8 mouse cellular contexts compared by ENCODE assay signal in genomic region chr4:43983181-43983580, GRCm38 (mm10). TPM values are rescaled to one million over a fixed set of nuclear protein-coding genes. Genes with fewer than 3 reads are reported as not detected.
A peak's percentile ranks its signal among the peaks of the same experiment; 100 is the strongest.
DNase-seq lines count a peak whose midpoint lies in the region; ATAC-seq and TF ChIP-seq lines count a peak whose summit lies in the region.
"Had no signal": no experiment of that assay in that cellular context is flagged by ENCODE, and none has a peak within 500 bp of the region (broad histone marks: within the 10 kb centered on the region; RNA-seq: fewer than 3 reads in every experiment).

Gene Ccin, plus strand, starts transcription at chr4:43983483.

- whole genome bisulfite sequencing in heart, embryonic 15.5 days: 66% methylated on average over 11 of the region's 11 CpGs
- 75% methylated on average over 11 of the region's 11 CpGs for WGBS in liver, embryonic 14.5 days (ENCODE audit: insufficient replicate concordance)

- peak within 1 kb of the TSS; percentile 85 for H3K4me2 ChIP-seq in heart, embryonic 15.5 days
- peak within 1 kb of the TSS; percentile 67 for H3K4me2 ChIP-seq in liver, embryonic 14.5 days (ENCODE audit: low read depth)

- no peak for DNase-seq in liver, embryonic 14.5 days (ENCODE audit: low read depth in 3 of 3, low spot score in 3 of 3)
- no peak for DNase-seq in spleen, postnatal 14 days (ENCODE audit: low spot score in 2 of 2)
- no peak for DNase-seq in spleen, adult 18-20 months
- DNase-seq: lung, postnatal 14 days had no signal

- peak within 1 kb of the TSS; percentile 68 for H3K9ac ChIP-seq in heart, embryonic 15.5 days
- H3K9ac ChIP-seq in liver, embryonic 14.5 days (replicated peaks): peak within 1 kb of the TSS; percentile 41

- H3K4me1 ChIP-seq in megakaryocyte, embryonic 14.5 days: peaks cover 37% of the 10 kb centered on the region
- peaks cover 25% of the 10 kb centered on the region for H3K4me1 ChIP-seq in heart, embryonic 15.5 days (replicated peaks)
- H3K4me1 ChIP-seq in liver, embryonic 14.5 days (replicated peaks; ENCODE audit: control insufficient read depth in 2 of 2, insufficient read depth in 2 of 2, low read length in 1 of 2): peaks cover 0 to 3% of the 10 kb centered on the region in 2 experiments; a peak in 2 of 4 replicates

- H3K27me3 ChIP-seq in megakaryocyte, embryonic 14.5 days (replicated peaks): peaks cover 31% of the 10 kb centered on the region
- no peaks in the 10 kb centered on the region for H3K27me3 ChIP-seq in heart, embryonic 15.5 days
- H3K27me3 ChIP-seq in liver, embryonic 14.5 days (ENCODE audit: control insufficient read depth, insufficient read depth, low read length): no peaks in the 10 kb centered on the region

- no peaks in the 10 kb centered on the region for H3K9me3 ChIP-seq in megakaryocyte, embryonic 14.5 days
- no peaks in the 10 kb centered on the region for H3K9me3 ChIP-seq in heart, embryonic 15.5 days (replicated peaks)
- no peaks in the 10 kb centered on the region for H3K9me3 ChIP-seq in liver, embryonic 14.5 days (ENCODE audit: control insufficient read depth, low read length)

- no peak within 1 kb of the TSS for H3K27ac ChIP-seq in heart, embryonic 15.5 days
- no peak within 1 kb of the TSS for H3K27ac ChIP-seq in liver, embryonic 14.5 days

- peaks cover 26% of the 10 kb centered on the region for H3K36me3 ChIP-seq in megakaryocyte, embryonic 14.5 days (replicated peaks; ENCODE audit: low read length)
- H3K36me3 ChIP-seq in heart, embryonic 15.5 days: no peaks in the 10 kb centered on the region
- H3K36me3 ChIP-seq in liver, embryonic 14.5 days (replicated peaks; ENCODE audit: control insufficient read depth, insufficient read depth, low read depth): no peaks in the 10 kb centered on the region

- peak within 1 kb of the TSS; percentile 89 for H3K4me3 ChIP-seq in megakaryocyte, embryonic 14.5 days (replicated peaks)
- peak within 1 kb of the TSS; percentile 46 for H3K4me3 ChIP-seq in heart, embryonic 15.5 days
- H3K4me3 ChIP-seq in liver, embryonic 14.5 days (ENCODE audit: insufficient read depth in 1 of 2, low read depth in 2 of 2, low read length in 2 of 2): peak within 1 kb of the TSS; percentile 34 to 55

- TF ChIP-seq EP300 in liver, embryonic 14.5 days (IDR thresholded peaks at IDR 0.05; ENCODE audit: low read depth): no peak

- TF ChIP-seq CTCF in liver, embryonic 14.5 days (IDR thresholded peaks at IDR 0.05; ENCODE audit: low read depth): no peak

- ATAC-seq in megakaryocyte, adult 5-6 weeks (ENCODE audit: poor library complexity, severe bottlenecking): no peak
- no peak for ATAC-seq in heart, embryonic 15.5 days (replicated peaks; ENCODE audit: insufficient number of reproducible peaks, insufficient read depth, low FRiP score, low read depth)
- ATAC-seq in liver, embryonic 14.5 days (ENCODE audit: insufficient read depth): no peak
- ATAC-seq in frontal cortex, adult (ENCODE audit: low TSS enrichment): no peak

RNA-seq across cellular contexts. Expression of gene Ccin, which starts in this region (rescaled TPM):
- not detected in 2 replicates for polyA plus RNA-seq in megakaryocyte, embryonic 14.5 days (2012; ENCODE audit: insufficient read depth, low replicate concordance)
- total RNA-seq in megakaryocyte, adult 5-6 weeks (2015): 0.09 TPM in 1 of 2 replicates, not detected in the other
- 0.26 and 0.37 TPM in 2 replicates for total RNA-seq in megakaryocyte, adult 5-6 weeks (2017)
- not detected in 2 replicates for polyA plus RNA-seq in heart, embryonic 15.5 days (2015; fragmentation: Nextera tagmentation; extraction: Ambion mirVana)
- 0.02 TPM in 1 of 2 replicates, not detected in the other for polyA plus RNA-seq in liver, embryonic 14.5 days (2012; rRNA removed)
- not detected in 2 replicates for polyA plus RNA-seq in liver, embryonic 14.5 days (2014; fragmentation: Nextera tagmentation; extraction: Ambion mirVana)
